Mouse (Mus musculus) intestine, embryonic 14.5 days (tissue): ENCODE data around the gene Cab39. TPM values are rescaled to one million over a fixed set of nuclear protein-coding genes. Genes with fewer than 3 reads are reported as not detected.

Experiments
- ATAC-seq: fragments of 200-750 bp; cut with Nextera tagmentation; replicated peaks from 2 replicates; pipeline ENCODE4 v1.8.0; 2017; ENCODE audit warnings: low read depth, moderate number of reproducible peaks, moderate TSS enrichment, moderate library complexity; ENCODE audit not compliant: low FRiP score, low TSS enrichment
- DNase-seq: peaks from one replicate; pipeline ENCODE4 v3.0.0-alpha.2; 2018; ENCODE audit warnings: low spot score
- H3K27ac ChIP-seq: fragments of 300-500 bp; sonication (generic); 2 replicates; pipeline ENCODE4 v1.5.1; 2014; ENCODE audit warnings: low read depth, mild to moderate bottlenecking, control low read depth
- H3K27me3 ChIP-seq: fragments of 300-500 bp; sonication (generic); replicated peaks from 2 replicates; pipeline ENCODE4 v1.6.1; 2014; ENCODE audit warnings: low read length, control low read depth; ENCODE audit not compliant: control insufficient read depth, insufficient read depth
- H3K36me3 ChIP-seq: fragments of 300-500 bp; sonication (generic); 2 replicates; pipeline ENCODE4 v1.6.1; 2014; ENCODE audit warnings: low read length, control low read depth; ENCODE audit not compliant: control insufficient read depth, insufficient read depth
- H3K4me1 ChIP-seq: fragments of 300-500 bp; sonication (generic); replicated peaks from 2 replicates; pipeline ENCODE4 v1.6.1; 2014; ENCODE audit warnings: low read length, control low read depth, mixed read lengths; ENCODE audit not compliant: control insufficient read depth, insufficient read depth
- H3K4me2 ChIP-seq: fragments of 300-500 bp; sonication (generic); 2 replicates; pipeline ENCODE4 v1.6.1; 2014; ENCODE audit warnings: low read length
- H3K4me3 ChIP-seq: fragments of 300-500 bp; sonication (generic); 2 replicates; pipeline ENCODE4 v1.5.1; 2014; ENCODE audit warnings: low read depth, low read length, control low read depth, mixed read lengths
- H3K9ac ChIP-seq: fragments of 300-500 bp; sonication (generic); 2 replicates; pipeline ENCODE4 v1.6.1; 2014; ENCODE audit warnings: mild to moderate bottlenecking, low read length
- H3K9me3 ChIP-seq: fragments of 300-500 bp; sonication (generic); 2 replicates; pipeline ENCODE4 v1.6.1; 2016; ENCODE audit warnings: low read length, control low read depth; ENCODE audit not compliant: control insufficient read depth
- WGBS: fragments of 180-500 bp; shearing (Covaris S2); extraction: QIAGEN DNeasy Blood & Tissue Kit; methylation state at CpG from one replicate; pipeline ENCODE4 v1.1.7; 2014; 5-methylcytosine and 5-hydroxymethylcytosine counted together
- polyA plus RNA-seq: library from polyadenylated mRNA; unstranded; fragments of >200 nt; fragmentation: Nextera tagmentation; extraction: Ambion mirVana; gene quantifications from 2 replicates; pipeline ENCODE4 v1.2.1, GENCODE M21; 2014

The Cab39 gene
- polyA plus RNA-seq, 1 experiment from 2014 or later, result 46.2 TPM

- H3K27me3 ChIP-seq, result no peaks in the 10 kb centered on the region
- 0 out of 2 replicates have a peak overlapping the region, but pooled peaks have one; percentile 4 for H3K4me2 ChIP-seq
- H3K4me3 ChIP-seq, result no peak overlapping the region
- no peaks in the 10 kb centered on the region for H3K9me3 ChIP-seq
- no peak overlapping the region for H3K27ac ChIP-seq
- no peak for ATAC-seq
- H3K9ac ChIP-seq, result no peak overlapping the region
- 28% methylated on average over 14 of the region's 14 CpGs for WGBS
- H3K36me3 ChIP-seq, result no peaks in the 10 kb centered on the region
- DNase-seq, result no peak
- H3K4me1 ChIP-seq, result no peaks in the 10 kb centered on the region
Measured at GRCm38 (mm10) chr1:85758231-85758968, 34.8 kb upstream of the Cab39 start.

GRCm38 (mm10) chr1:85758969-85759293, 34.3 kb upstream of the Cab39 start:
- H3K27me3 ChIP-seq, result no peaks in the 10 kb centered on the region
- no peak for DNase-seq
- no peak overlapping the region for H3K4me2 ChIP-seq
- no peak for ATAC-seq
- H3K9me3 ChIP-seq, result no peaks in the 10 kb centered on the region
- H3K9ac ChIP-seq, result no peak overlapping the region
- no peaks in the 10 kb centered on the region for H3K36me3 ChIP-seq
- no peak overlapping the region for H3K4me3 ChIP-seq
- WGBS, result 6% methylated on average over 1 of the region's 1 CpGs
- no peaks in the 10 kb centered on the region for H3K4me1 ChIP-seq
- no peak overlapping the region for H3K27ac ChIP-seq

GRCm38 (mm10) chr1:85761665-85762064, 31.6 kb upstream of the Cab39 start:
- Histone ChIP-seq H3K4me1 (no peaks in the 10 kb centered on the region), H3K4me3 (no peak overlapping the region), H3K27ac (no peak overlapping the region), H3K9ac (no peak overlapping the region), H3K4me2 (no peak overlapping the region), H3K9me3 (no peaks in the 10 kb centered on the region), H3K27me3 (no peaks in the 10 kb centered on the region), H3K36me3 (no peaks in the 10 kb centered on the region)
- DNase-seq, result no peak
- WGBS, result 90% methylated on average over 4 of the region's 4 CpGs
- no peak for ATAC-seq

GRCm38 (mm10) chr1:85763386-85763785, 29.9 kb upstream of the Cab39 start:
- no peak for DNase-seq
- Histone ChIP-seq H3K4me3 (no peak overlapping the region), H3K9ac (no peak overlapping the region), H3K4me1 (no peaks in the 10 kb centered on the region), H3K4me2 (no peak overlapping the region), H3K9me3 (no peaks in the 10 kb centered on the region), H3K27me3 (no peaks in the 10 kb centered on the region), H3K36me3 (no peaks in the 10 kb centered on the region), H3K27ac (no peak overlapping the region)
- ATAC-seq, result no peak
- 75% methylated on average over 6 of the region's 6 CpGs for WGBS

GRCm38 (mm10) chr1:85764291-85764690, 28.9 kb upstream of the Cab39 start:
- Histone ChIP-seq H3K36me3 (no peaks in the 10 kb centered on the region), H3K9me3 (no peaks in the 10 kb centered on the region), H3K9ac (no peak overlapping the region), H3K27me3 (no peaks in the 10 kb centered on the region), H3K4me3 (no peak overlapping the region), H3K4me2 (no peak overlapping the region), H3K27ac (no peak overlapping the region), H3K4me1 (no peaks in the 10 kb centered on the region)
- DNase-seq (no peak), ATAC-seq (no peak)
- WGBS, result 73% methylated on average over 4 of the region's 4 CpGs

GRCm38 (mm10) chr1:85766120-85766519, 27.1 kb upstream of the Cab39 start:
- WGBS, result 73% methylated on average over 3 of the region's 3 CpGs

GRCm38 (mm10) chr1:85767754-85768153, 25.5 kb upstream of the Cab39 start:
- 36% methylated on average over 1 of the region's 1 CpGs for WGBS
- H3K9me3 ChIP-seq, result no peaks in the 10 kb centered on the region

More at GRCm38 (mm10) chr1:85766120-85766519, 27.1 kb upstream of the Cab39 start:
- Histone ChIP-seq H3K27ac (no peak overlapping the region), H3K4me1 (no peaks in the 10 kb centered on the region), H3K4me2 (no peak overlapping the region), H3K27me3 (no peaks in the 10 kb centered on the region), H3K4me3 (no peak overlapping the region), H3K9me3 (no peaks in the 10 kb centered on the region), H3K9ac (no peak overlapping the region), H3K36me3 (no peaks in the 10 kb centered on the region)
- ATAC-seq (no peak), DNase-seq (no peak)

GRCm38 (mm10) chr1:85771976-85772375, 21.3 kb upstream of the Cab39 start:
- Histone ChIP-seq H3K4me1 (no peaks in the 10 kb centered on the region), H3K4me2 (no peak overlapping the region), H3K27me3 (no peaks in the 10 kb centered on the region), H3K4me3 (no peak overlapping the region), H3K36me3 (no peaks in the 10 kb centered on the region), H3K9ac (no peak overlapping the region), H3K9me3 (no peaks in the 10 kb centered on the region), H3K27ac (no peak overlapping the region)
- no peak for ATAC-seq
- DNase-seq, result no peak
- 73% methylated on average over 3 of the region's 3 CpGs for WGBS

More at GRCm38 (mm10) chr1:85767754-85768153, 25.5 kb upstream of the Cab39 start:
- Histone ChIP-seq H3K27ac (no peak overlapping the region), H3K4me3 (no peak overlapping the region), H3K4me1 (no peaks in the 10 kb centered on the region), H3K36me3 (no peaks in the 10 kb centered on the region), H3K9ac (no peak overlapping the region), H3K27me3 (no peaks in the 10 kb centered on the region), H3K4me2 (no peak overlapping the region)
- no peak for DNase-seq
- no peak for ATAC-seq

- DNase-seq, result no peak
- 83% methylated on average over 7 of the region's 7 CpGs for WGBS
- H3K4me3 ChIP-seq, result no peak overlapping the region
Measured at GRCm38 (mm10) chr1:85775136-85775535, 18.1 kb upstream of the Cab39 start.

More at GRCm38 (mm10) chr1:85775136-85775535, 18.1 kb upstream of the Cab39 start:
- Histone ChIP-seq H3K4me1 (no peaks in the 10 kb centered on the region), H3K27ac (no peak overlapping the region), H3K9ac (no peak overlapping the region), H3K36me3 (no peaks in the 10 kb centered on the region), H3K4me2 (no peak overlapping the region), H3K27me3 (no peaks in the 10 kb centered on the region), H3K9me3 (no peaks in the 10 kb centered on the region)
- no peak for ATAC-seq
